ENCODE assay signal across 1 mouse cellular context in the genomic region with DNA sequence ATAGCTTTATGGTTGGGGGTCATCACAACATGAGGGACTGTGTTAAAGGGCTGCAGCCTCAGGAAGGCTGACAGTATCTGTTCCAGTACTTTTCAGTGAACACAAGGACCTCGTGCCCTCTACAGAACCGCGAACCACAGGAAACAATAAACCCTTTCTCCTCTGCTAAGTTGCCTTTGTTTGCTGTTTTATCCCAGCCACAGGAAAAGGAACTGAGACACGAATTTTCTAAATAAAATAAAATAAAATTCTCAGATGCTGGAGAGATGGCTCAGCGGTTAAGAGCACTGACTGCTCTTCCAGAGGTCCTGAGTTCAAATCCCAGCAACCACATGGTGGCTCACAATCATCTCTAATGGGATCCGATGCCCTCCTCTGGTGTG.
TF ChIP-seq lines count a peak whose summit lies in the region.

No protein-coding gene starts in this region.

TF ChIP-seq in MEL, 35 proteins besides CTCF, POLR2A, EP300 and RAD21:
- TF ChIP-seq TBP (IDR thresholded peaks at IDR 0.05; ENCODE audit: low read depth, low read length) (peak; percentile 60; the same call in 1 of the 2 replicates), CHD1 (IDR thresholded peaks at IDR 0.05; ENCODE audit: low read depth, low read length) (no peak)
